Mouse (Mus musculus): ENCODE results near the gene Slit3.

Gene Slit3

DNA sequence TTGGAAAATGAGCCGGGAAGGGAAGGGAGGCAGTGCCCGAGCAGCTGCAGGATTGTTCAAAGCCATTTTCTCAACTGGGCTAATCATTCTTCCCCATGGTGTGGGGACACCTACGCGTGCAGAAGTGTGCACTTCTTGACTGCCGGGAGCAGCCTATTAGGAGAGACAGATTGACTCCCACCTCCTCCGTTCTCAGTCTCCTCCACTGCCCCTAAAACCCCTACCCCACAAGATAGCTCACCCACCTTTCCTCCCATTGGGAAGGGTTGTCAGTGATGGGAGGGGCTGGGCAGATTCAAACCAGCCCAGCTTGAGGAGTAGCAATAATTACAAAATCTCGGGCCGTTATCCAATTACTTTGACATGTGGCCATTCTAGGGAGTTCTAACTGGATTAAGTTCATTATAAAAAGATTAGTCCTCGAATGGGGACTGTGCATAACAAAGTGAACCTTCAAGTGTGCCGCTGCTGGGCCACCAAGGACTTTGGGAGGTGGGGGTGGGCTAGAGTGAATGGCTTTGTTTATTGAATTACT is 333.2 kb downstream of the Slit3 start:
- DNase-seq (ENCODE audit: low read depth, low spot score), result no peak

DNA sequence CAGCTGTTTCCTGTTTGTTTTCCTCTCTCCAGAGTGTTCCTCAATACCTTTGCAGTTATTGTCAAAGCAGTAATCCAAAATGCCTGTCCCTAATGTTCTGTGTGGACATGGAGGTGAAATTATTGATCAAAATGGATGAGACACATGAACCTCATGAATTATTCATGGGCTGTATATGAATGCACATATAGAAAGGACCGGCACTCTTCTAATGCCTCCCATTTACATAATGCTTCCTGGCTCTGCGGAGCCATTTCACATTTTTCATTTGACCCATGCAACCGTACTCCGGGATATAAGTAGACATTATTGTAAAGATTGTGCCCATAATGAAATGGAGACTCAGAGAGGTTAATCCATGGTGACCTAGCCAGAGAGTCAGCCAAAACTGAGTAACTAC is 333.8 kb downstream of the Slit3 start:
- DNase-seq (ENCODE audit: low read depth, low spot score), result no peak

DNA sequence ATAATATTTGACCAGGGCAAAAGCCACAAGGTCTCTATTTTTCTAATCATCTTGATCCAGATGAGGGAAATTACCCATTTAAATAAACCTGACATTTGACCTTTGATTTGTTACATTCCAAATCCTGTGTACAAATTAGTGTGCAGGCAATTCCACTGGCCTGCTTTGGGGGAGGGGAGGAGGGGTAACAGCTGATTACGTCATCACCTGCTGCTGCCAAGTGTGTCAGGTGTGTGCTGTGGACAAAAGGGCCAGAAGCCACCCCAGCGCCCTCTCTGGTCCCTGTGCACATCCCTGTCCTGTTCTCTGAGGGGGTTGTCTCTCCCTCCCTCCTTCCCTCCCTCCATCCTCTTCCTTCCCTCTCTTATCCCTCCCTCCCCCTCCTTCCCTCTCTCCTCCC is 337.0 kb downstream of the Slit3 start:
- DNase-seq (ENCODE audit: low read depth, low spot score), result no peak

DNA sequence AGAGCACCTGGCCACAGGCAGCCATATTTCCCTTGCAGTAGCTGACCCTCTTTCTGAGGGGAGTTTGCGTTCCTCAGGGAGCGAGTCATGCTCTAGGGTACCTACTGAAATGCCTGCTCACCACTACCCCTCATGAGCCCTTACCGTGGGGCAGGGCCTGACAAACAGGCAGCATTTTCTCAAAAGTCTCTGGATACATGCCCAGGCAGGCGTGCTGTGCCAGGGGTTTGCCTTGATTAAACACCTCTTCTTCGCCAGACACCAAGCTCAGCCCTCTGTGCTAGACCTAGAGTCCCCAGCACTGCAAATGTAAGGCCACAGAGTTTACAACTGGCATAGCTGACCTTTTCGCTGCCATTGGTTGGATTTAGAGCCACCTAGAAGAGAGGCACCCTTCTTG is 345.7 kb downstream of the Slit3 start:
- DNase-seq (ENCODE audit: low read depth, low spot score), result no peak

DNA sequence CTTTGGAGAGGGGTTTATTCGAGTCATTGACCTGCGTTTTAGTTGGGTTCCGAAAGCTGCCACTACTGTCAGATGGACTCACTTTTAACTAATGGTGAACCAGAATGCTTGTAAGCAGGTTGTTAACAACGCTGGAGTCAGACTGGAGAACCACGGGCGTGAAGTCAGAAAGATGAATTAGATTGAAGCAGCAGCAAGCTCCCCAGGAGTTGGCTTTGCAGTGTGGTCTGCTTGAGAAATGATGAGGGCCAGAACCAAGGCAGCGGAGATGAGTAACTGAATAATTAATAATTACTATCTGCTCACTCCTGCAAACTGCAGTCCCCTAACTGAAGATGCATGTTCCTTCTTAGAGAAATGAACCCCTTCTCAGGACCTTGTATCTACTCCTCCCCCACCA is 347.8 kb downstream of the Slit3 start:
- no peak for DNase-seq (ENCODE audit: low read depth, low spot score)

DNA sequence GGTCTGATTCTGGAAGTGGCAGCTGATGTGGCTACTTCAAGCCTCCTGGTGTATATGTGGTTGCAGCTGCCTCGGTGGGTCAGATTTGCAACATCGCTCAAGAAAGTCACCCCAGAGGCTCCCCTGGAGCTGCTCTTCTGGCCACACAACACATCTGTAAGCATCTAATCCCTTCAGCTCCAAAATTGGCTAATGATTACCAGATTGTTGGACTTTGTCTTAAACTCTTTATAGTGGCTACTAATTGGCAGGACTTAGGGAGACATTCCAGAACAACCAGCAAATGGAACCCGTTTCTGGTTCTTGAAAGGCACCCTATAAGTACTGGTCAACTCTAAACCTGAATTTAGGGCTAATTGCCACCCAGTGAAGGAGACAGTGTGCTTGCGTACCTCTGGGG is 348.9 kb downstream of the Slit3 start:
- DNase-seq (ENCODE audit: low read depth, low spot score), result no peak

DNA sequence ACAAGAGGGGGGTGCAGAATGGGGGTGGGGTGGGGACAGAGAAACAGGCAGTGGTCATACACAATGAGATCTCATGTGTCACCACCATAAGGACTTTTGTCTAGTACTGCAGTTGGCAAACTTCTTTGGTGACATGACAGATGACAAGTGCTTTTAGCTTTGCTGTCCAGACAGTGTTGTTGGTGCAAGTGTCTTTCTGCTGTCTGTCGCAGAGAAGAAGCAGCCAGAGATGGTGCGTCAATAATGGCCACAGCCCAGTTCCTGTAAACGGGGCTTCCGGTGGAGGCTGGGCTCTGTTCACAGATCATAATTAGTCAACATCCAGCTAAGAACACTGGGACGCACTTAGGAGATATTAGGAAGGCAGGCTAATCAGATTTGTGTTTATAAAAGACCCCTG is 349.8 kb downstream of the Slit3 start:
- DNase-seq (ENCODE audit: low read depth, low spot score), result no peak

DNA sequence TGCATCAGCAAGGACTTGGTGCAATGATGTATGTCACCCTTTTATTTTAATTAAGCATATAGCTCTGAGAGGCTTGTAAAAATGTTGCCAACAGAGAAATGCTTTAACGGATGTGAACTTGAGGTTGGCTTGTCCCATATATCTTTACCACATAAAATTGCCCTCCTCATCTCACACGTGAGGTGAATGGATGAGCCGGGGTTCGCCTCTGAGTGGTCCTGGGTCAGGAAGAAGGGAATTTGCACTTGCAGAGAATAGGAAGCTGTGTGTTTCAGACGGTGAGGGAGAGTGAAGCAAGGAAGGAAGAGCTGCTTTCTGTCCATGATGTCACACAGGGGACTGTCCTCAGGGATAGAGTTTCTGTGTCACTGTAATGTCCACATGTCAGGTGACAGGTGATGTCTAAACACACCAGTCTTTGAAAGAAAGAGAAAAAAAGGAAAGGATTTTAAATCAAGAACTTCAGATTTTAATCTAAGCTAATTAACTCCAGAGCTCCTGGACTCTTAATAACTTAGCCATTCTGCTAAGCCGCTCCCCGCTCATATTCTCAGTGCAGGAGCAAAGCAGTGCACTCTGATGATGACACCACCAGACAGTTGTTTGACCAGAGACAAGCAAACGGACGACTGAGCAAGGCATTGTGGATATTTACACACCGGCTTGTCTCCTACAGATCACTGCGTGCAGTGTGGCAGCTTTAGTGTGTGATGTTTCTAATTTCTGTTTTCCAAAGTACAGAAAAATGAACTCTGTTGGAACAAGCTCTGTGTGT is 352.0 kb downstream of the Slit3 start:
- DNase-seq (ENCODE audit: low read depth, low spot score), result no peak

DNA sequence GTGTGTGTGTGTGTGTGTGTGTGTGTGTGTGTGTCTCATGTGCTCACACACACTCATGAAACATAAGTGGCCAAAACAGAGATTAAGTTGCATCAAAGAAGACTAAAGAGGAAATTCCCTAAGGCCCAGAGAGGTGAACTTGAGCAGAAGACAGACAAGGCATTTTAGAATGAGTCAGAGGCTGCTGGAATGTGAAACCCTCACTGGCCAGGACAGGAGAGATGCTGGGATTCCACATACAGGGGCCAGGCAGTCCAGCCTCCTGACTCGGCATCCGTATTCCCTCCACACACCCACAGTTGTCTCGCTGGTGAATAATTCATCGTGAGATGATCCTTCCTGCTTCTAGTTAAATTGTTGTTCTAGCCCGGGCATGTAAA is 352.6 kb downstream of the Slit3 start:
- DNase-seq (ENCODE audit: low read depth, low spot score), result no peak

DNA sequence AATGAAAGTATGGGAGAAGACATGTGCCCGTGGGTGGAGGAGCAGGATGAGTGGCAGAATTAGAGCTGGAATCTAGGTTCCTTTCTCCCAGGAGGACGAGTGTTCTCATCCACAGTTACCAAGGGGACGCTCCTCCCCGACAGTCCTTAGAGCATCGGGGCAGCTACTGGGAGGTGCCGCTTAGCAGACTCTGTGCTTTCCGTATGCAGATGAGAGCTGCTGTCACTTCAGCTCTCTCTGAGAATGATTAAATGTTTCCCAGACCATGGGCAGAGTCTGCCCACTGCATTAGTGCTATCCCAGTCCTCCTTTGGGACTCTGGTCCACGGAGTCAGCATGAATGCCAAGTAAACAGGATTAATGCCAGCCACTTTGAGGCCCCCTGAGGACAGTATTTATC is 359.1 kb downstream of the Slit3 start:
- DNase-seq (ENCODE audit: low read depth, low spot score), result peak; percentile 51

DNA sequence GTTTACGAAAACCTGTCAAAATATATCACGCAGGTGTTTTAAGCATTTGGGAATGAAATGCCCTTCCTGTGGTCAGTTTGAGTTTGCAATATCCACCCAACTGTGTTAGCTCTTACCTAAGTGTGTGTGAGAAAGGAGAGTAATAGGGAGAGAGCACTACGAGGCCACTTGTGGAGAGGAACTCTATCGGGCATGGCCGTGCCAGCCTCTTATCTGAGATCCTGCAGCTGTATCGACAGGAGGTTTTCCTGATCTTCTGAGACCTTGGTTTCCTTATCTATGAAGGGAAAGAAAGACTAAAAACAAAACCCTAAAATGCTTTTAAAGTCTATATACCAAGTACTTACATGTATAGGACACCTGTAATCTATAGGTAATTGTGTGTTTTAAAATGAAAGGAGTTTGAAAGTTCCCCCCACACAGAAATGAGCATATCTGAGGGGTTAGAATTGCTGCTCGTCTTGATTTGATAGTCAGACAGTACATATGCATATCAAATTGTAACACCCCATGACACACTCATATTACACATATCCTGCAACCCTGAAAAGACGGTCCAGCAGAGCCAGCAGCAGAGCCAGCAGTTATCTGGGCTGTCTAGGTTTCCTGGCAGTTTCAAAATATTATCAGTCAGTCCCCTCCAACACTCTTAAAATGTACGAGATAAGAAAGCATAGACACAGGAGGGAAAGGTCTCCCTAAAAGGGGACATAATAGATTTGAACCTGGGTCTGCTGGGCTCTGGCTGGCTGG is 360.8 kb downstream of the Slit3 start:
- no peak for DNase-seq (ENCODE audit: low read depth, low spot score)

DNA sequence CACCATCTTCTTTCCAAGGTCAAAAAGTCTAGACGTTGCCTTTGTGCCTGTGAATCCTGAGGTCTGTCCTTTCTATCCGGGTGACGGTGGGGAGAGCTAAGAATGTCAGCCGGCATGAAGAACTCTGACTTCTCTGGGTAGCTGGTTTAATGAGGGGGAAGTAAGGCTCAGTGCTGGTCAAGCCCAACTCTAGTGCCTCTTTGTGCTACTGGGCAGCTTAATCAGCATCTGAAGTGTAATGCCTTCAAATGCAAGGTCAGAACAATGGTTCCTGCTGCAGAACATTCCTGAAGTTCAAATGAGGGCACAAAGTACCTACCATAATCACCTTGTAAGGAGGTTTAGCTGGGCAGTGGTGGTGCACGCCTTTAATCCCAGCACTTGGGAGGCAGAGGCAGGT is 366.9 kb downstream of the Slit3 start:
- peak; percentile 86 for DNase-seq (ENCODE audit: low read depth, low spot score)

DNA sequence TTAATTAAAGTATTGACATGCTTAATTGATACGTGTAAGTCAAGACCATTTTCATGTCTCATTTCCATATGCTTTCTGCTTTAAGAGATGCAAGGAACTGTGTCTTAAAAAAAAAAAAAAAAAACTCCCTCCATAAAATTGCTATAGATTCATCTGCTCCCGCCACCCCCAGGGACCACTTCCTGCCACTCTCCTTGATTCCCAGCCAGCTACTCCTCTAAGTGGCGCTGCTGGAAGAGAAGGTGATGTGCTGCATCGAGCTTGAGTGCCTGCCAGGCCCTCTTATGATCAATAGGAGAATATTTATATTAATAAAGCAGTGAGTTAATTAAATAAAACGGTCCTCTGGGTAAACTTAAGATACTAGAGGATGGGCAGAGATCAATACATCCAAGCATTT is 370.7 kb downstream of the Slit3 start:
- DNase-seq (ENCODE audit: low read depth, low spot score), result no peak

DNA sequence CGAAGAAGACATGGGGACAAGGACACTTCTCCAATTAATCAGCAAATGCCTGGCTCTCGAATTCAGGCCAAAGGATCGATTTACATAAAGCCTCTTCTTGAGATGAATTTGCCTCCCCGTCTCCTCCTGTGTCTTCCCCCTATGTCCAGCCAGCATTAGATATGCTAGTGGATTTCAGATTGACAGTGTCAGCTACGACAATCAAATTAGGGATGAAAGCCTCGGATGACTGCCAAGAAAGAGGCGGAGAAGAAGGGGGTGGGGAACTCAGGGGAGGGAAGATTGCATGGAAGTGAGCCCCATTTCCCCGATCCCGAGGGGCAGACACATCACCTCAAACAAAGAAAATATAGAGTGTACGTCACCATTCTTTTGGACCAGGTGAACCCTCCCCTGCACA is 375.9 kb downstream of the Slit3 start:
- DNase-seq (ENCODE audit: low read depth, low spot score), result no peak

DNA sequence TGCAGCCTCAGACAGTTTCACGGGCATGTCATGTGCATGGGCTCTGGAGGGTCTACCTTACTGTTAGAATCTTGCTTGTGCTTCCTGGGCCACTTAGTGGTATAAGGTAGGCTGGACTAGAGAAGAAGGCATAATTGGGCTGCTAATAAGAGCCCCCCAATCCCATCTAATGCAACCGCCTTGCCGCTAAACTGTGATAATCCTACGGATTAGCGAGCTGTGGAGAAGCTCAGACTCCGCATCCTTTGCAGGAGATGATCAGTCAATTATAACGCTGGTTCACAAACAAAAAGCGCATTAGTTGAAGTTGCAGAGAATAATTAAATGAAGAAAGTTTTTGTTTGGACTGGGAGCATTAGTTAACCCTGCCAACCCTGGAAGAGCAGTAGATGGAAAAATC is 376.9 kb downstream of the Slit3 start:
- DNase-seq (ENCODE audit: low read depth, low spot score), result no peak

DNA sequence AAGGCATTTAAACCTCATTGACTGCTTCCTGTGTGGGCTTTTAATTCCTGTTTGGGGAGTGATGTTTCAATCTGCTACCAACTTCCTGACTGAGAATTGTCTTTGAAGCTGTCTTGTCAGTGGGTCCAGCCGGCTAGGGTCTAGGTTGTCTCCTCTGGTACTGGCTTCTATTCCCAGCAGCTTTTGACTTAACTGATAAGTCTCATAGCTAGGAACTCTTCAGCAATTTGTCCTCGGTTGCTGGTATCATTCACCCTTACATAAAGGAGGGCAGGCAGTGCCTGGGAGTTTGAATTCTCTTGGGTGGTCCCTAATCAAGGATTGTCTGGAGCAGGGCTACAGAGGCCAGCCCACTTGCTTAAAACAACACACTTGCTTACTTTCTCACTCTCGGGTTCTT is 381.1 kb downstream of the Slit3 start:
- no peak for DNase-seq (ENCODE audit: low read depth, low spot score)

DNA sequence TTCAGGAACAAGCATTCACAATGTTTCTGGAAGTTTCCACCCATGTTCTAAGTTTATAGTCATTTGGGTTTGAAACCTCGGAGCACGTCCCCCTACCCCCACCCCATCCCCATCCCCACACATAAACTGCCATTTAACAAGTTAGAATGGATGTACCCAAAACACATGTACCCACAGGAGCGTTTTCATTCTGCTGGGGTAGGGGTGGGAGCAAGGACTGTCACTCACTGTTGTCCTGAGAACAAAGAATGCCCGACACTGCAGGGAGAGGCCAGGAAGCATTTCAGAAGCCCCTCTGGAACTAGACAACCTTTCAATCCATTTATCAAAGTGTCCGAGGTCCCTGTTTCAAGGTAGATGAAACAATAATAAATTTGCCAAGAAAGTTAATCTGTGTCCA is 383.0 kb downstream of the Slit3 start:
- DNase-seq (ENCODE audit: low read depth, low spot score), result no peak

DNA sequence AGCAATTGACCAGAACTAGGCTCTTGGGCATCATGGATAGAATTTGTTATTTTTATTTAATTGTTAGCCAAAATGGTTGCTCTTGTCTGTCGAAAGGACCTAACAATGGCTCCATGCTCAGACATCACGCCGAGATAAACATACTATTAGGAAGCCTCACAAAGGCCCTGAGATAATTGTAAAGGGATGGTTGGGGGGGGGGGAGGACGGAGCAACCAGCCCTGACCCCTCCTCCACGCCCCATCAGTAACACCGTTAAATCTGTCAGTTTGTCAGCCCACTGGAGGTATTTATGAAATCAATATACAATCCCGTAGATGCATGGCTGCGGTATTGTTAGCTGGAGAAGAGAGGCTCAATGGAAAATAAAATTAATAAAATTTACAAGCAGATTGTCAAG is 383.9 kb downstream of the Slit3 start:
- DNase-seq (ENCODE audit: low read depth, low spot score), result no peak

DNA sequence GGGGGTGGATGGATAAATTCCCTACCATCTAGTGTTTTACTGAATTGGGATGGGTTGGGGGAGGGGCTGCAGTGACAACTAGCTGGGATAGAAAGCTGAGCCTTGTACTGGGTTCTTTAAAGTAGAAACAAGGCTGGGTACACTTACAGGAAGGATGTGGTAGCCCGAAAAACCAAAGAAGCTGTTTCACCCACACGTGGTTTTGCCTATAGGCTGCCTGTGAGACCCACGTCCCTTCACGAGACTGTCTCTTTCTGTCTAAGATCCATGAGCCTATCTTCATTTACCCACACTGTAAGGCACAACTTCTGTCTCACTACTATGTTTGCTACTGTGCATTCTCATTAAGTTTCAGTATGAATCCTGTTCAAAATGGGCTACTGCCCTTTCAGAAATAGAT is 384.3 kb downstream of the Slit3 start:
- no peak for DNase-seq (ENCODE audit: low read depth, low spot score)

DNA sequence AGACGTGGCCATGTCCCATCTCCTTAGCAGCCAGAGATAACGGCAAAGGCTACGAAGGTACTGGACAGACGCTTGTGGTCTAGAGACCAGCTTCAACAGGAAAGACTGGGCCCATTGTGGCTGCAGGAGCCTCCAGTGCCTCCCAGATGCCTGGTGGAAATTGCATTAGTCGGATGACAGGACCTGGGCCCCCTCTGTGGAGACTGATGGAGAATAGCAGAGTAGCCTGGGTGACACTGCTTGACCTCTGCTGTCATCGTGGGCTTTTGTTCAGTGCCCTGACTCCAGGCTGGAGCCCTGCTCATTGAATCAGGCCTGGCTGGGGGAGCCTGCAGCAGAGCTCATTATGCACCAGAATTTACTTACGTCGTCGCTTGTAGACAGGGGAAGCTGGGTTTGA is 384.8 kb downstream of the Slit3 start:
- DNase-seq (ENCODE audit: low read depth, low spot score), result no peak

DNA sequence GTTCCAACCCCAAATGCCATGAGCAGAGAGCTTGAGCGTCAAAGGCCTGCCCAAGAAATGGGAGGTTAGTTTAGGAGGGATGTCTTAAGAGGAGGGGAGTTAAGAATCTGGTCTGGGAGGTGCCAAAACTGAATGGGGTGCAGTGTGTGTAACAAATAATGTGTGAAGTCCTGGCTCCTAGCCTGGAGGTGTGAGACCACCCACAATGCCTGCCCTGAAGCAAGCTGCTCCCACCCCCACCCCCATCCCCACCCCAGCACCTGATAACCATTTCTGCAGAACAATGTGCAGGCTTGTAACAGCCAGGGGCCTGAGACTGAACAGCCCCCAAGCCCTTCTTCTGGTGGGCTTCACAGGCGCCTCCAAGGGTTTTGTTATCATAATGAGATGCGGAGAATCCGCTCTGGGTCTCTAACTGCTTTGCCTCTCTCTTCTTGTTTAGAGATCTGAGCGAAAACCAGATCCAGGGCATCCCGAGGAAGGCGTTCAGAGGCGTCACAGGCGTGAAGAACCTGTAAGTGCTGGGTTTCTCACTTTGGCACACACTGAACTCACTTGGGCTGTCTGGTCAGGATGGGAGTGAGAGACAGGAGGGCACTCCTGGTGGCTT is 386.9 kb downstream of the Slit3 start:
- peak; percentile 10 for DNase-seq (ENCODE audit: low read depth, low spot score)

DNA sequence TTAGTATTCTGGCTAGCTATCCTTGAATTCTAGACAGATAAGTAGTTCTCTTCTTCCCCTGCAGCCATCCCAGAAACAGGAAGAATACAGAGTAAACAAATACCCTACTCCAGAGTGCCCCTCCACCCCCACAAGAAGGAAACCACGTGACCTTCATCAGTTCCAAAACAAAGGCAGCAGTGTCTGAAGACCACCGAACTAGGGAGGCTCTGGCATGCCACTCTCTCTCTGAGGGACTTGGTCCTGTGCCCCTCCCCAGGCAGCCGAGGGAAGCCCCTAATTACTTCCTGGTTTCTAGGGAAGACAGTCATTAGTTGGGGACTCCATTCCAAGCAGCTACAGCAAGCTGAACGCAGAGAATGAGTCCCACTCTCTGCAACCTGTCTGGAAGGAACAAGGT is 391.7 kb downstream of the Slit3 start:
- DNase-seq (ENCODE audit: low read depth, low spot score), result no peak

DNA sequence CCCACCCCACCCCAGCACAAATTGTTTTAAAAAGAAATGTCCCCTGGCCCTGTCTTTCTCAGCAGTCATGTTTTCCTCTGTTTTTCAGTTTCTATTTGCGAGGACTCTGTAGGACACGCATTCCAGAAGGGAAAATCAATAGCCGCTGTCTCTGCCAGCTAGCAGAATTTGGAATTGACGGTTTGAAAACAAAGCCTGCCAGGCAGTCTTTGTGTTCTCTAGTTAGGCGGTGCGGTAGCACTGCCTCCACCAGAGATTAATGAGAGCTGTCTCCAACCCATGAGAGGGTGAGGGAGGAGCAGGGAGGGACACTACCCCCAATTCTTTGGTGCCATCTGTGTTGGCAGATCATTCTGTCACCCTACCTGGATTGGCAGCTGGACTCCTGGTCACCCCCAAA is 392.3 kb downstream of the Slit3 start:
- DNase-seq (ENCODE audit: low read depth, low spot score), result no peak

All from ES-CJ7 (cell line).